Mouse (Mus musculus) heart, postnatal 0 days (tissue): ENCODE measurements around the gene Acot7. TPM values are rescaled to one million over a fixed set of nuclear protein-coding genes. Genes with fewer than 3 reads are reported as not detected.

Source experiments
- ATAC-seq: fragments of 200-750 bp; cut with Nextera tagmentation; 2 replicates; pipeline ENCODE4 v1.8.0; 2017; ENCODE audit warnings: low read depth, moderate number of reproducible peaks, moderate library complexity; ENCODE audit not compliant: insufficient read depth
- DNase-seq: peaks from one replicate; pipeline ENCODE4 v3.0.0-alpha.2; 2016; ENCODE audit warnings: low spot score
- H3K27ac ChIP-seq: fragments of 300-500 bp; sonication (generic); 2 replicates; pipeline ENCODE4 v1.5.1; 2014; ENCODE audit warnings: low read depth, mild to moderate bottlenecking
- H3K27me3 ChIP-seq: fragments of 300-500 bp; sonication (generic); 2 replicates; pipeline ENCODE4 v1.6.1; 2014; ENCODE audit warnings: low read length, mixed read lengths; ENCODE audit not compliant: control insufficient read depth, insufficient read depth
- H3K36me3 ChIP-seq: fragments of 300-500 bp; sonication (generic); replicated peaks from 2 replicates; pipeline ENCODE4 v1.6.1; 2014; ENCODE audit warnings: low read length, mixed read lengths; ENCODE audit not compliant: control insufficient read depth, insufficient read depth
- H3K4me1 ChIP-seq: fragments of 300-500 bp; sonication (generic); 2 replicates; pipeline ENCODE4 v1.6.1; 2014; ENCODE audit warnings: antibody characterized with exemption; ENCODE audit not compliant: control insufficient read depth, insufficient read depth
- H3K4me2 ChIP-seq: fragments of 300-500 bp; sonication (generic); 2 replicates; pipeline ENCODE4 v1.6.1; 2014; ENCODE audit warnings: low read depth, mild to moderate bottlenecking, low read length, moderate library complexity
- H3K4me3 ChIP-seq: fragments of 300-500 bp; sonication (generic); 2 replicates; pipeline ENCODE4 v1.5.1; 2014; ENCODE audit warnings: low read depth, low read length
- H3K9ac ChIP-seq: fragments of 300-500 bp; sonication (generic); replicated peaks from 2 replicates; pipeline ENCODE4 v1.6.1; 2014; ENCODE audit warnings: low read depth, low read length, mixed read lengths
- H3K9me3 ChIP-seq: fragments of 300-500 bp; sonication (generic); replicated peaks from 2 replicates; pipeline ENCODE4 v1.6.1; 2016; ENCODE audit warnings: low read length; ENCODE audit not compliant: control insufficient read depth
- CTCF ChIP-seq: IDR thresholded peaks from 2 replicates; pipeline ENCODE4 v1.5.1; 2016; ENCODE audit warnings: antibody characterized with exemption, control low read depth, low read depth
- EP300 ChIP-seq: IDR thresholded peaks from 2 replicates; pipeline ENCODE4 v1.6.1; 2016; ENCODE audit warnings: antibody characterized with exemption, low read depth
- WGBS: fragments of 180-500 bp; shearing (Covaris S2); extraction: QIAGEN DNeasy Blood & Tissue Kit; methylation state at CpG from one replicate; pipeline ENCODE4 v1.1.7; 2014; 5-methylcytosine and 5-hydroxymethylcytosine counted together
- polyA plus RNA-seq: library from polyadenylated mRNA; unstranded; fragments of >200 nt; fragmentation: Nextera tagmentation; extraction: Ambion mirVana; gene quantifications from 2 replicates; pipeline ENCODE4 v1.2.1, GENCODE M21; 2015
- total RNA-seq: library from RNA; depleted of rRNA; stranded (reverse); fragments of >200 nt; gene quantifications from 2 replicates; pipeline ENCODE4 v1.2.3, GENCODE M21; 2014; ENCODE audit warnings: low replicate concordance

Gene Acot7
- total and polyA plus RNA-seq, 2 experiments from 2014 or later = 39.5 to 68.8 TPM

- DNase-seq (no peak), ATAC-seq (no peak)
- H3K27ac ChIP-seq = no peak overlapping the region
- TF ChIP-seq CTCF = no peak
- no peak for TF ChIP-seq EP300
- WGBS = 92% methylated on average over 10 of the region's 10 CpGs
- peaks cover 65% of the 10 kb centered on the region for H3K36me3 ChIP-seq
- no peak overlapping the region for H3K4me3 ChIP-seq
- no peaks in the 10 kb centered on the region for H3K9me3 ChIP-seq
- H3K4me1 ChIP-seq = peaks cover 2% of the 10 kb centered on the region; the same call in 1 of the 2 replicates
- no peak overlapping the region for H3K4me2 ChIP-seq
- no peak overlapping the region for H3K9ac ChIP-seq
- H3K27me3 ChIP-seq = no peaks in the 10 kb centered on the region
Observed at GRCm38 (mm10) chr4:152303172-152303571, 125.2 kb downstream of the Acot7 start.

GRCm38 (mm10) chr4:152304685-152305084 lies 126.8 kb downstream of the Acot7 start:
- no peak for TF ChIP-seq EP300
- no peak for TF ChIP-seq CTCF
- WGBS = 85% methylated on average over 6 of the region's 6 CpGs
- H3K9me3 ChIP-seq = no peaks in the 10 kb centered on the region
- H3K27ac ChIP-seq = no peak overlapping the region
- H3K36me3 ChIP-seq = peaks cover 76% of the 10 kb centered on the region
- no peak overlapping the region for H3K4me3 ChIP-seq
- H3K4me1 ChIP-seq = no peaks in the 10 kb centered on the region
- ATAC-seq (no peak), DNase-seq (no peak)
- no peak overlapping the region for H3K9ac ChIP-seq
- H3K27me3 ChIP-seq = no peaks in the 10 kb centered on the region
- H3K4me2 ChIP-seq = no peak overlapping the region

GRCm38 (mm10) chr4:152305991-152306390 lies 128.1 kb downstream of the Acot7 start:
- Histone ChIP-seq H3K27ac (no peak overlapping the region), H3K4me2 (no peak overlapping the region), H3K4me3 (no peak overlapping the region), H3K27me3 (no peaks in the 10 kb centered on the region), H3K9ac (no peak overlapping the region), H3K9me3 (no peaks in the 10 kb centered on the region), H3K36me3 (peaks cover 71% of the 10 kb centered on the region), H3K4me1 (no peaks in the 10 kb centered on the region)
- 68% methylated on average over 6 of the region's 6 CpGs for WGBS
- TF ChIP-seq CTCF = no peak
- TF ChIP-seq EP300 = no peak
- DNase-seq (no peak), ATAC-seq (no peak)

- no peak for ATAC-seq
Observed at GRCm38 (mm10) chr4:152307542-152307941, 129.6 kb downstream of the Acot7 start.

GRCm38 (mm10) chr4:152312186-152312585 lies 134.3 kb downstream of the Acot7 start:
- Histone ChIP-seq H3K9me3 (no peaks in the 10 kb centered on the region), H3K36me3 (peaks cover 39% of the 10 kb centered on the region), H3K4me1 (peaks cover 26% of the 10 kb centered on the region; the same call in 1 of the 2 replicates), H3K27ac (no peak overlapping the region), H3K4me2 (no peak overlapping the region), H3K4me3 (no peak overlapping the region), H3K9ac (no peak overlapping the region), H3K27me3 (peaks cover 25% of the 10 kb centered on the region)
- DNase-seq = no peak
- TF ChIP-seq EP300 (no peak), CTCF (no peak)
- WGBS = 39% methylated on average over 14 of the region's 14 CpGs
- ATAC-seq = no peak

More at GRCm38 (mm10) chr4:152307542-152307941, 129.6 kb downstream of the Acot7 start:
- no peak for TF ChIP-seq CTCF
- H3K4me1 ChIP-seq = no peaks in the 10 kb centered on the region
- H3K9ac ChIP-seq = no peak overlapping the region
- DNase-seq = no peak
- no peak overlapping the region for H3K4me3 ChIP-seq
- H3K27ac ChIP-seq = no peak overlapping the region
- no peaks in the 10 kb centered on the region for H3K9me3 ChIP-seq
- H3K27me3 ChIP-seq = peaks cover 3% of the 10 kb centered on the region; the same call in 1 of the 2 replicates
- H3K4me2 ChIP-seq = no peak overlapping the region
- peaks cover 73% of the 10 kb centered on the region for H3K36me3 ChIP-seq
- WGBS = 74% methylated on average over 9 of the region's 9 CpGs

GRCm38 (mm10) chr4:152313211-152313632 lies 135.3 kb downstream of the Acot7 start:
- peaks cover 26% of the 10 kb centered on the region; the same call in 1 of the 2 replicates for H3K4me1 ChIP-seq
- no peak overlapping the region for H3K9ac ChIP-seq

More at GRCm38 (mm10) chr4:152313211-152313632, 135.3 kb downstream of the Acot7 start:
- H3K36me3 ChIP-seq = peaks cover 30% of the 10 kb centered on the region
- H3K9me3 ChIP-seq = no peaks in the 10 kb centered on the region
- ATAC-seq (no peak), DNase-seq (no peak)
- peak overlapping the region; percentile 13 for H3K4me3 ChIP-seq
- TF ChIP-seq CTCF = no peak
- no peak for TF ChIP-seq EP300
- peaks cover 25% of the 10 kb centered on the region for H3K27me3 ChIP-seq
- WGBS = 16% methylated on average over 29 of the region's 29 CpGs
- peak overlapping the region; percentile 52 for H3K4me2 ChIP-seq
- H3K27ac ChIP-seq = no peak overlapping the region
